In the genomic region with DNA sequence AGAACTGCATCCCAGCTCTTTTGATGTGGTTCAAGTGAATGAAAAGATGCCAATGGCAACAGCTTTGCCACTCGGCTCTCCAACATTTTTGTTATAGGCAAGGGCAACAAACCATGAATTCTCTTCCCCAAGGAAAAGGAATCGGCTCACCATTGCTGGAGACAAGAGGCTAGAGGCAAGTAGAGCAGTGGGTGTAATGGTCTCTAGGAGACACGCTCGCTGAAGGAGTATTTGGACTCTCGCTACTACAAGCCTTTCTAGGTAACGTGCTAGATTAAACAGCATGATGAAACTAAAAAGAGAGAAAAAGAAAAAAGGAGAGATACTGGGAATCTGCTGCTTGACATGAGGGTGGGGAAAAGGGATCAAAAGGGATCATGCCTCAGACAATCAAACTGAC, we compare ENCODE assay signal across 19 mouse cellular contexts.
"Had no signal": no experiment of that assay in that cellular context is flagged by ENCODE, and none has a peak within 500 bp of the region (broad histone marks: within the 10 kb centered on the region; RNA-seq: fewer than 3 reads in every experiment).

No protein-coding gene starts in this region.

- ATAC-seq: midbrain, embryonic 16.5 days had no signal

- H3K9me3 ChIP-seq: midbrain, embryonic 10.5 days; midbrain, embryonic 12.5 days; neural tube, embryonic 12.5 days; neural tube, embryonic 15.5 days had no signal

- H3K27ac ChIP-seq: midbrain, embryonic 10.5 days; midbrain, embryonic 12.5 days; neural tube, embryonic 12.5 days; neural tube, embryonic 15.5 days had no signal

- DNase-seq: lung, adult 18-20 months; lung, embryonic 14.5 days; lung, postnatal 10 days; lung, postnatal 4 days; midbrain, embryonic 14.5 days; retina, postnatal 1 day; right cerebral cortex, adult 18-20 months; right cerebral cortex, postnatal 25 days; right cerebral cortex, postnatal 4 days; spleen, adult 18-20 months; thymus, adult 18-20 months; thymus, postnatal 14 days; thymus, postnatal 36 days had no signal

- H3K27me3 ChIP-seq: midbrain, embryonic 12.5 days; neural tube, embryonic 12.5 days; neural tube, embryonic 15.5 days had no signal

- H3K4me2 ChIP-seq: lung, embryonic 14.5 days; midbrain, embryonic 12.5 days; neural tube, embryonic 12.5 days; neural tube, embryonic 15.5 days had no signal

- H3K4me3 ChIP-seq: midbrain, embryonic 10.5 days; midbrain, embryonic 12.5 days; myocyte; neural tube, embryonic 12.5 days; neural tube, embryonic 15.5 days had no signal

- H3K36me3 ChIP-seq: midbrain, embryonic 10.5 days; midbrain, embryonic 12.5 days; neural tube, embryonic 12.5 days; neural tube, embryonic 15.5 days had no signal

- H3K9ac ChIP-seq: lung, embryonic 14.5 days; midbrain, embryonic 12.5 days; neural tube, embryonic 12.5 days; neural tube, embryonic 15.5 days had no signal
